Mouse (Mus musculus) embryonic facial prominence, embryonic 14.5 days (tissue): ENCODE measurements around the gene Upk3a. TPM values are rescaled to one million over a fixed set of nuclear protein-coding genes. Genes with fewer than 3 reads are reported as not detected.
A peak's percentile ranks its signal among the peaks of the same experiment; 100 is the strongest.

Source experiments
- ATAC-seq: fragments of 200-750 bp; cut with Nextera tagmentation; 2 replicates; pipeline ENCODE4 v1.8.0; 2017; ENCODE audit warnings: low read depth, moderate number of reproducible peaks, moderate TSS enrichment
- DNase-seq: peaks from one replicate; pipeline ENCODE4 v3.0.0-alpha.2; 2015; ENCODE audit warnings: low spot score
- H3K27ac ChIP-seq: fragments of 300-500 bp; sonication (generic); replicated peaks from 2 replicates; pipeline ENCODE4 v1.5.1; 2014; ENCODE audit warnings: low read depth, mild to moderate bottlenecking, low read length, moderate library complexity
- H3K27me3 ChIP-seq: fragments of 300-500 bp; sonication (generic); replicated peaks from 2 replicates; pipeline ENCODE4 v1.6.1; 2014; ENCODE audit warnings: low read length; ENCODE audit not compliant: control insufficient read depth, insufficient read depth
- H3K36me3 ChIP-seq: fragments of 300-500 bp; sonication (generic); 2 replicates; pipeline ENCODE4 v1.6.1; 2014; ENCODE audit warnings: low read length, mixed read lengths; ENCODE audit not compliant: control insufficient read depth, insufficient read depth
- H3K4me1 ChIP-seq: fragments of 300-500 bp; sonication (generic); 2 replicates; pipeline ENCODE4 v1.6.1; 2014; ENCODE audit warnings: antibody characterized with exemption, low read length; ENCODE audit not compliant: control insufficient read depth, insufficient read depth
- H3K4me2 ChIP-seq: fragments of 300-500 bp; sonication (generic); 2 replicates; pipeline ENCODE4 v1.6.1; 2014; ENCODE audit warnings: low read depth, mild to moderate bottlenecking, low read length, moderate library complexity, mixed read lengths
- H3K4me3 ChIP-seq: fragments of 300-500 bp; sonication (generic); 2 replicates; pipeline ENCODE4 v1.5.1; 2014; ENCODE audit warnings: low read depth, mild to moderate bottlenecking, low read length
- H3K9ac ChIP-seq: fragments of 300-500 bp; sonication (generic); 2 replicates; pipeline ENCODE4 v1.6.1; 2014; ENCODE audit warnings: low read depth, mild to moderate bottlenecking, low read length, moderate library complexity, mixed read lengths
- H3K9me3 ChIP-seq: fragments of 300-500 bp; sonication (generic); 2 replicates; pipeline ENCODE4 v1.6.1; 2016; ENCODE audit warnings: low read length; ENCODE audit not compliant: control insufficient read depth
- WGBS: fragments of 180-500 bp; shearing (Covaris S2); extraction: QIAGEN DNeasy Blood & Tissue Kit; methylation state at CpG from one replicate; pipeline ENCODE4 v1.1.7; 2014; 5-methylcytosine and 5-hydroxymethylcytosine counted together
- polyA plus RNA-seq: library from polyadenylated mRNA; unstranded; fragments of >200 nt; fragmentation: Nextera tagmentation; extraction: Ambion mirVana; gene quantifications from 2 replicates; pipeline ENCODE4 v1.2.1, GENCODE M21; 2014

Upk3a gene
- polyA plus RNA-seq, 1 experiment from 2014 or later = 13.0 TPM

- 87% methylated on average over 12 of the region's 12 CpGs for WGBS
- DNase-seq = no peak
- peaks cover 5% of the 10 kb centered on the region; the same call in 1 of the 2 replicates for H3K4me1 ChIP-seq
These were observed 31.3 kb upstream of the Upk3a start for GRCm38 (mm10) chr15:84985516-84986160.

GRCm38 (mm10) chr15:84986171-84987019 lies 30.5 kb upstream of the Upk3a start:
- peak overlapping the region; percentile 85 for H3K4me3 ChIP-seq
- no peaks in the 10 kb centered on the region for H3K27me3 ChIP-seq
- 68% methylated on average over 4 of the region's 4 CpGs for WGBS
- peaks cover 5% of the 10 kb centered on the region; the same call in 1 of the 2 replicates for H3K4me1 ChIP-seq
- no peaks in the 10 kb centered on the region for H3K9me3 ChIP-seq
- no peak for ATAC-seq
- H3K36me3 ChIP-seq = no peaks in the 10 kb centered on the region
- H3K9ac ChIP-seq = peak overlapping the region; percentile 87
- DNase-seq = no peak
- peak overlapping the region; percentile 76 for H3K4me2 ChIP-seq
- no peak overlapping the region for H3K27ac ChIP-seq

More at GRCm38 (mm10) chr15:84985516-84986160, 31.3 kb upstream of the Upk3a start:
- Histone ChIP-seq H3K9ac (no peak overlapping the region), H3K4me3 (no peak overlapping the region), H3K9me3 (no peaks in the 10 kb centered on the region), H3K4me2 (no peak overlapping the region), H3K27ac (no peak overlapping the region), H3K27me3 (no peaks in the 10 kb centered on the region), H3K36me3 (no peaks in the 10 kb centered on the region)
- ATAC-seq = no peak

GRCm38 (mm10) chr15:84987020-84987815 lies 29.7 kb upstream of the Upk3a start:
- Histone ChIP-seq H3K4me2 (peak overlapping the region; percentile 76), H3K9me3 (no peaks in the 10 kb centered on the region), H3K27ac (peak overlapping the region; percentile 72), H3K9ac (peak overlapping the region; percentile 87), H3K4me3 (peak overlapping the region; percentile 85), H3K4me1 (peaks cover 5% of the 10 kb centered on the region; the same call in 1 of the 2 replicates), H3K36me3 (no peaks in the 10 kb centered on the region), H3K27me3 (no peaks in the 10 kb centered on the region)
- WGBS = under 1% methylated on average over 21 of the region's 53 CpGs
- no peak for DNase-seq
- ATAC-seq = peak; percentile 51

- ATAC-seq = peak; percentile 93
These were observed 28.8 kb upstream of the Upk3a start, which contains the start of gene 5031439G07Rik for GRCm38 (mm10) chr15:84987874-84988825. Gene 5031439G07Rik (minus strand): TSS chr15:84988551.

GRCm38 (mm10) chr15:84989098-84989497 lies 27.8 kb upstream of the Upk3a start:
- H3K27me3 ChIP-seq = no peaks in the 10 kb centered on the region
- no peaks in the 10 kb centered on the region for H3K36me3 ChIP-seq
- DNase-seq = no peak
- H3K9me3 ChIP-seq = no peaks in the 10 kb centered on the region
- no peak for ATAC-seq
- H3K9ac ChIP-seq = no peak overlapping the region
- H3K27ac ChIP-seq = no peak overlapping the region
- peaks cover 5% of the 10 kb centered on the region; the same call in 1 of the 2 replicates for H3K4me1 ChIP-seq
- WGBS = 67% methylated on average over 3 of the region's 3 CpGs
- H3K4me3 ChIP-seq = no peak overlapping the region
- peak overlapping the region; percentile 76; the same call in 1 of the 2 replicates for H3K4me2 ChIP-seq

More at GRCm38 (mm10) chr15:84987874-84988825, 28.8 kb upstream of the Upk3a start, which contains the start of gene 5031439G07Rik:
- Histone ChIP-seq H3K27ac (peak within 1 kb of the TSS; percentile 72), H3K36me3 (no peaks in the 10 kb centered on the region), H3K4me3 (peak within 1 kb of the TSS; percentile 85), H3K4me2 (peak within 1 kb of the TSS; percentile 76), H3K9me3 (no peaks in the 10 kb centered on the region), H3K27me3 (no peaks in the 10 kb centered on the region), H3K9ac (peak within 1 kb of the TSS; percentile 87), H3K4me1 (peaks cover 5% of the 10 kb centered on the region; the same call in 1 of the 2 replicates)
- DNase-seq = peak; percentile 98
- WGBS = 1% methylated on average over 20 of the region's 59 CpGs

GRCm38 (mm10) chr15:84989771-84990170 lies 27.2 kb upstream of the Upk3a start:
- no peak overlapping the region for H3K9ac ChIP-seq
- no peaks in the 10 kb centered on the region for H3K36me3 ChIP-seq
- H3K27ac ChIP-seq = no peak overlapping the region
- 66% methylated on average over 6 of the region's 7 CpGs for WGBS
- no peaks in the 10 kb centered on the region for H3K27me3 ChIP-seq
- DNase-seq (no peak), ATAC-seq (no peak)
- no peak overlapping the region for H3K4me2 ChIP-seq
- H3K4me3 ChIP-seq = no peak overlapping the region
- peaks cover 5% of the 10 kb centered on the region; the same call in 1 of the 2 replicates for H3K4me1 ChIP-seq
- no peaks in the 10 kb centered on the region for H3K9me3 ChIP-seq

GRCm38 (mm10) chr15:84994498-84994897 lies 22.4 kb upstream of the Upk3a start:
- H3K9ac ChIP-seq = no peak overlapping the region
- no peak overlapping the region for H3K4me2 ChIP-seq
- no peaks in the 10 kb centered on the region for H3K27me3 ChIP-seq
- no peak overlapping the region for H3K4me3 ChIP-seq
- ATAC-seq (no peak), DNase-seq (no peak)
- H3K36me3 ChIP-seq = no peaks in the 10 kb centered on the region
- no peaks in the 10 kb centered on the region for H3K9me3 ChIP-seq
- no peaks in the 10 kb centered on the region for H3K4me1 ChIP-seq
- no peak overlapping the region for H3K27ac ChIP-seq
- 24% methylated on average over 6 of the region's 6 CpGs for WGBS
